Mouse (Mus musculus) stomach, postnatal 0 days (tissue): Measurements from ENCODE around the gene Caln1. TPM values are rescaled to one million over a fixed set of nuclear protein-coding genes. Genes with fewer than 3 reads are reported as not detected.

Experiments used
- ATAC-seq: fragments of 200-750 bp; cut with Nextera tagmentation; 2 replicates; pipeline ENCODE4 v1.8.0; 2017; ENCODE audit not compliant: low FRiP score, low TSS enrichment
- DNase-seq: peaks from one replicate; pipeline ENCODE4 v3.0.0-alpha.2; 2016; ENCODE audit warnings: low spot score
- H3K27ac ChIP-seq: fragments of 300-500 bp; sonication (generic); replicated peaks from 2 replicates; pipeline ENCODE4 v1.5.1; 2014; ENCODE audit warnings: mild to moderate bottlenecking, control low read depth
- H3K27me3 ChIP-seq: fragments of 300-500 bp; sonication (generic); 2 replicates; pipeline ENCODE4 v1.6.1; 2014; ENCODE audit warnings: low read length; ENCODE audit not compliant: control insufficient read depth, insufficient read depth
- H3K36me3 ChIP-seq: fragments of 300-500 bp; sonication (generic); 2 replicates; pipeline ENCODE4 v1.6.1; 2014; ENCODE audit warnings: low read length, mixed read lengths; ENCODE audit not compliant: control insufficient read depth, insufficient read depth
- H3K4me1 ChIP-seq: fragments of 300-500 bp; sonication (generic); replicated peaks from 2 replicates; pipeline ENCODE4 v1.6.1; 2014; ENCODE audit warnings: antibody characterized with exemption; ENCODE audit not compliant: control insufficient read depth, insufficient read depth
- H3K4me2 ChIP-seq: fragments of 300-500 bp; sonication (generic); replicated peaks from 2 replicates; pipeline ENCODE4 v1.6.1; 2014; ENCODE audit warnings: low read depth, mild to moderate bottlenecking, control low read depth, moderate library complexity
- H3K4me3 ChIP-seq: fragments of 300-500 bp; sonication (generic); 2 replicates; pipeline ENCODE4 v1.5.1; 2014; ENCODE audit warnings: low read depth, low read length, control low read depth
- H3K9ac ChIP-seq: fragments of 300-500 bp; sonication (generic); 2 replicates; pipeline ENCODE4 v1.6.1; 2014; ENCODE audit warnings: mild to moderate bottlenecking, low read length, control low read depth, mixed read lengths
- H3K9me3 ChIP-seq: fragments of 300-500 bp; sonication (generic); 2 replicates; pipeline ENCODE4 v1.6.1; 2016; ENCODE audit warnings: low read length; ENCODE audit not compliant: control insufficient read depth
- CTCF ChIP-seq: IDR thresholded peaks from 2 replicates; pipeline ENCODE4 v1.5.1; 2016; ENCODE audit warnings: antibody characterized with exemption, low read depth, mild to moderate bottlenecking, moderate library complexity
- EP300 ChIP-seq: optimal IDR thresholded peaks from 2 replicates; pipeline ENCODE3; 2016; ENCODE audit warnings: antibody characterized with exemption
- WGBS: fragments of 180-500 bp; shearing (Covaris S2); extraction: QIAGEN DNeasy Blood & Tissue Kit; methylation state at CpG from one replicate; pipeline ENCODE4 v1.1.7; 2014; 5-methylcytosine and 5-hydroxymethylcytosine counted together
- polyA plus RNA-seq: library from polyadenylated mRNA; unstranded; fragments of >200 nt; fragmentation: Nextera tagmentation; extraction: Ambion mirVana; gene quantifications from 2 replicates; pipeline ENCODE4 v1.2.1, GENCODE M21; 2015

Caln1 gene
- polyA plus RNA-seq, 1 experiment from 2014 or later: 0.11 TPM

- TF ChIP-seq EP300: no peak
- TF ChIP-seq CTCF: no peak
- 92% methylated on average over 8 of the region's 8 CpGs for WGBS
- Histone ChIP-seq H3K27ac (no peak overlapping the region), H3K4me3 (no peak overlapping the region), H3K9ac (no peak overlapping the region), H3K36me3 (no peaks in the 10 kb centered on the region), H3K4me1 (no peaks in the 10 kb centered on the region), H3K27me3 (no peaks in the 10 kb centered on the region), H3K4me2 (no peak overlapping the region), H3K9me3 (peaks cover 3% of the 10 kb centered on the region; the same call in 1 of the 2 replicates)
- no peak for DNase-seq
- no peak for ATAC-seq
Measured at GRCm38 (mm10) chr5:130812556-130812955, 443.3 kb downstream of the Caln1 start.

- H3K27me3 ChIP-seq: no peaks in the 10 kb centered on the region
- H3K4me3 ChIP-seq: no peak overlapping the region
- no peak for DNase-seq
- no peak for ATAC-seq
- WGBS: 82% methylated on average over 9 of the region's 9 CpGs
- TF ChIP-seq CTCF (peak; percentile 34), EP300 (no peak)
- H3K27ac ChIP-seq: no peak overlapping the region
- no peak overlapping the region for H3K4me2 ChIP-seq
- H3K4me1 ChIP-seq: no peaks in the 10 kb centered on the region
- H3K9ac ChIP-seq: no peak overlapping the region
- no peaks in the 10 kb centered on the region for H3K36me3 ChIP-seq
- peaks cover 3% of the 10 kb centered on the region; the same call in 1 of the 2 replicates for H3K9me3 ChIP-seq
Measured at GRCm38 (mm10) chr5:130813089-130813488, 443.8 kb downstream of the Caln1 start.

GRCm38 (mm10) chr5:130815352-130815751 is 446.1 kb downstream of the Caln1 start:
- no peaks in the 10 kb centered on the region for H3K27me3 ChIP-seq
- no peak for TF ChIP-seq EP300
- no peak for TF ChIP-seq CTCF
- no peaks in the 10 kb centered on the region for H3K36me3 ChIP-seq
- H3K4me2 ChIP-seq: no peak overlapping the region
- H3K9me3 ChIP-seq: no peaks in the 10 kb centered on the region
- H3K4me1 ChIP-seq: no peaks in the 10 kb centered on the region
- H3K27ac ChIP-seq: no peak overlapping the region
- no peak overlapping the region for H3K4me3 ChIP-seq
- no peak overlapping the region for H3K9ac ChIP-seq
- DNase-seq (no peak), ATAC-seq (no peak)
- 77% methylated on average over 5 of the region's 5 CpGs for WGBS

GRCm38 (mm10) chr5:130820021-130820648 is 450.9 kb downstream of the Caln1 start:
- H3K4me2 ChIP-seq: no peak overlapping the region
- no peaks in the 10 kb centered on the region for H3K4me1 ChIP-seq
- 54% methylated on average over 4 of the region's 4 CpGs for WGBS
- ATAC-seq (no peak), DNase-seq (no peak)
- TF ChIP-seq CTCF (peak; percentile 21; the same call in 1 of the 2 replicates), EP300 (no peak)
- no peak overlapping the region for H3K9ac ChIP-seq
- H3K27ac ChIP-seq: no peak overlapping the region
- H3K9me3 ChIP-seq: no peaks in the 10 kb centered on the region
- no peak overlapping the region for H3K4me3 ChIP-seq
- no peaks in the 10 kb centered on the region for H3K36me3 ChIP-seq
- H3K27me3 ChIP-seq: no peaks in the 10 kb centered on the region

GRCm38 (mm10) chr5:130820661-130821060 is 451.4 kb downstream of the Caln1 start:
- no peaks in the 10 kb centered on the region for H3K4me1 ChIP-seq
- ATAC-seq (no peak), DNase-seq (no peak)
- H3K36me3 ChIP-seq: no peaks in the 10 kb centered on the region
- no peaks in the 10 kb centered on the region for H3K9me3 ChIP-seq
- WGBS: 87% methylated on average over 5 of the region's 5 CpGs
- no peak for TF ChIP-seq EP300
- no peak for TF ChIP-seq CTCF
- no peak overlapping the region for H3K4me2 ChIP-seq
- H3K9ac ChIP-seq: no peak overlapping the region
- H3K27me3 ChIP-seq: no peaks in the 10 kb centered on the region
- no peak overlapping the region for H3K4me3 ChIP-seq
- no peak overlapping the region for H3K27ac ChIP-seq

- Histone ChIP-seq H3K4me3 (no peak overlapping the region), H3K27me3 (no peaks in the 10 kb centered on the region), H3K27ac (no peak overlapping the region), H3K9ac (no peak overlapping the region), H3K9me3 (no peaks in the 10 kb centered on the region), H3K4me1 (no peaks in the 10 kb centered on the region), H3K36me3 (no peaks in the 10 kb centered on the region), H3K4me2 (no peak overlapping the region)
- TF ChIP-seq CTCF (no peak), EP300 (no peak)
- DNase-seq (no peak), ATAC-seq (no peak)
- 66% methylated on average over 2 of the region's 2 CpGs for WGBS
Measured at GRCm38 (mm10) chr5:130825797-130826196, 456.5 kb downstream of the Caln1 start.
